Mouse (Mus musculus) lung, postnatal 0 days (tissue): ENCODE data around the gene Psg16.

ENCODE experiments used
- CTCF ChIP-seq: IDR thresholded peaks from 2 replicates; pipeline ENCODE4 v1.5.1; 2016; ENCODE audit warnings: antibody characterized with exemption, mild to moderate bottlenecking
- EP300 ChIP-seq: IDR thresholded peaks from 2 replicates; pipeline ENCODE4 v1.6.1; 2016; ENCODE audit warnings: antibody characterized with exemption, mild to moderate bottlenecking, control low read depth

DNA sequence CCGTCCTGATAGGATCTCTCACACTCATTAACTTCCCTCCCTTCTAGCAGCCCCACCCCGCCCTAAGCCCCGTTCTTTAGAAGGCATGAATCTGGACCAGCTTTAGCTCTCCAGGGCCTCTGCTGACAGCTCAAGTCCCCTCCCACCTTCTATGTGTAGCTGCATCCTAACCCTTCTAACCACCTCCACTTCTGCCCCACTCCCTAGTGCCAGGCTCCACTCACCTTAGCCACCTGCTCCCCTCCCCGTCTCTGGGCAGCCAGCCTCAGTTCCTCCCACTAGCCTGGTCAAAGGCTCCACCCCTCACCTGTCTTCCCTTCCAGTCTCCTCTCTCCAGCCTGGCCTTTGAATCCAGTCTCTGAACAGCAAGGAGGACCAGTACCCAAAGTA lies 48.3 kb upstream of the Psg16 start:
- no peak for TF ChIP-seq CTCF
- no peak for TF ChIP-seq EP300
